Mouse (Mus musculus) cerebellum, postnatal 10 days (tissue): ENCODE data around the gene Ifnb1.

ENCODE experiments used
- DNase-seq, 2 experiments: peaks; one replicate each; pipeline ENCODE4 v3.0.0; 2021; ENCODE audit warnings: mixed read lengths in 2 of 2

Ifnb1 gene

DNA sequence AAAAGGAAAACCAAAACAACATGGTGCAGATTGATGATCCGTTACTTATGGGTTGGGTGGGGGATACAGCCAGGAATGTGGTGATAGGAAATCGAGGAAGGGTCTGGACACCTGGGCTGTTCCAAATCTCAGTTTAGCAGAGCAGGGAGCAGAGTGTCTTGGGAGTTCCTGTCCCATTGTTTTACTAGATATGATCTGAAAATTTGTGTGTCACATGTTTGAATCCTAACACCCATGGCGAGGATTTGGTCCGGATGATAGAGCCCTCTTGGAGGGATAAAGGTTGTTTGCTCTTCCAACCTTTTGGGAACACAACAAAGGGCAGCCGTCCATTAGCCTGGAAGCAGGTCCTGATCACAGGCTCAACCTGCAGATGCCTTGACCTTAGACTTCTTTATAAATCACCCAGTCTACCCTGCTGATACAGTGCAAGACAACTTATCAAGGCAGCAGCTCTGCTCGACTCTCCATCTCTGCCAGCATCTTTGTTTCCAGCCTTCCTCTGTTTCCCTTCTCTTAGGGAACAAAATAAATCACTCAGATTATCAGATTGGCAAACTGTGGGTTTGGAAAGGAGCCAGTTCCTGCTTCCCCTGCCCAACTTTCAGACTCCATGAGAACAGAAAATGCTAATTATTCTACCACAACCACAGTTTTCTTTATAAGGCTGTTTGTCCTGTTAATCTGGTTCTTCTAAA is 26.1 kb downstream of the Ifnb1 start:
- DNase-seq = peak; percentile 10 to 12

- DNase-seq = no peak
Measured at GRCm38 (mm10) chr4:88489622-88490021, 33.0 kb downstream of the Ifnb1 start.

GRCm38 (mm10) chr4:88488107-88488506 is 34.5 kb downstream of the Ifnb1 start:
- no peak for DNase-seq

DNA sequence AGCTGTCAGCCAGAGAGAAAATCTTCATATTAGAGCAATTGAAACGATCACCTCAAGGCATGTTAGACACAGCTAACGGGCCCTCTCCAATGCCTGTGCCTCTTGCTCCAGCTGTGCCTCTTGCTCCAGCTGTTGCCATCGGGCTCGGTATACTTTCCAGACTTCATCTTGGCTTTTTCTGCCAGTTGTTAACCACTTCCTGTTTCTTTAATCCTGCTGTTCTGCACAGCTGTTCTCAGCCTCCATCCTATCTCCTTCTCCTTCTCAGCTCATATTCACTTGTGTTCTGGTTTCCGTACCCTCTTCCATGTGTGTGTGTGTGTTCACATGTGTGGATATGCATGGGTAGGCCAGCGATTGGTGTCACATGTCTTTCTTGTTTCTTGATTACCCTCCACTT is 42.4 kb downstream of the Ifnb1 start:
- no peak for DNase-seq

DNA sequence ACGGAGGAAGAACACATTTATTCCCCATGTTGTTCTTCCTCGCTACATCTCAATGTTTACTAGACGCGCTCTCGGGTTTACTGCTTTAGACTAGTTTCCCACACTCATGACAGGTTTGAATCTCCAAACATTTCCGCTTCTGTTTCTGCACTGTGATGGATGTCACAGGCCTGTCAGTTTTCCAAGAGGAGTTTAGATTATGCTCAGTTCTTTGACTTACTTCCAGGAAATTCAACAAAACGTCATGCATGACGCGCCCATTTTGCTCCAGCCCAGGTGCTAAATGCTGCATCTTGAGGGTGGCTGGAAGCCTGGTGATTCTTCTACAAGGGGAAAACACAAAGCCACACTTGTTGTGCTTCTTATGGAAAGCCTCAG is 43.8 kb downstream of the Ifnb1 start:
- no peak for DNase-seq

DNA sequence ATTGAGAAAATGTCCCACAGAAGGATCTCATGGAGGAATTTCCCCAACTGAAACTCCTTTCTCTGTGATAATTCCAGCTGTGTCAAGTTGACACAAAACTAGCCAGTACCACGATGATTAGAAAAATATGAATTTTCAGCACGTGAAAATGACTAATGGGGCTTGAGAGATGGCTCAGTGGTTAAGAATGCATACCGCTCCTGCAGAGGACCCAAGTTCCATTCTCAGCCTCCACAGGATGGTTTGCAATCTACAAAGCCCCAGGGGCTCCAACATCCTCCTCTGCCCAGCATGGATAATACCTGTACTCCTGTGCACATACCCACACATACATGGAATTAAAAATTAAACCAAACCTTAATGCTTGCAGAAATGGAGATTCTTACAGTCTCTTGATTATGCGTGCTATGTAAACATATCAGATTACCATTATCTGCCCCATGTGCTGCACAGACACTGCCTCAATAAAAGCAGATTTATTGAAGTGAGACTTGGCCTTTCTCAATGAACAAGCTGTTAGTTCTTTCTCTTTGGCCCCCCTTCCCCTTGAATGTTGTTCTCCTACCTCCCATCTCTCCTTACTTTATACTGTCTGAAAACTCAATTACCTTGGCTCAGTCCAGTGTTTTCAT is 44.3 kb downstream of the Ifnb1 start:
- no peak for DNase-seq

DNA sequence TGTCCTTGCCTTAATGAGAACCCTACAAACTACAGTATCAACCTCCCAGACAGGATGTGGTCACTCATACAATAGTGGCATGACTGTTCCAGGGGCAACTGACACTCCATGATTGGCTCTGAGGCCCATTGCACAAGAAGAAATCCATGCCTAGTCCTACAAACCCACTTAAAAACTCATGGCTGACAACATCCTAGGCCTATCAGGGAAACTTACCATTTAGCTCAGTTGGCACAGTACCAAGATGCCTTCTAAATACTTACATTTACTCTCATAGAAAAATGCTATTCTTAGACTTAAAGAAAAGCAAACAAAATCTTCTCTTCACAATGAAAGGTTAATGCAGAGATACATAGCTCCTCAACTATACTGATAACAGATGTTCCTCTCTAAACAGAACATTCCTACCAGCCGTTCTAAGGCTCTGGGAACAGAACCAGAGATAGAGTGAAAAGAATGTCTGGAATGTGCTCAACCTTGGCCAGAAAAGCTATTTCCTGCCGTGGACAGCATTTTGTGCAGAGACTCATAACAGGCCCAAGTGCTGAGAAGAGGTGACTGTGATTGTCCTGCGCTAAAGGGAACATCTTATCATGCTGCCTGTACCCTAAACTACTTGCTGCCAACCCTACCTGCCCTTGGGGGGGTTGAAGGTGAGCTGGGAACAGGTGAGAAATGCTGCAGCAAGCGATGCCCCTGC is 45.9 kb downstream of the Ifnb1 start:
- no peak for DNase-seq

DNA sequence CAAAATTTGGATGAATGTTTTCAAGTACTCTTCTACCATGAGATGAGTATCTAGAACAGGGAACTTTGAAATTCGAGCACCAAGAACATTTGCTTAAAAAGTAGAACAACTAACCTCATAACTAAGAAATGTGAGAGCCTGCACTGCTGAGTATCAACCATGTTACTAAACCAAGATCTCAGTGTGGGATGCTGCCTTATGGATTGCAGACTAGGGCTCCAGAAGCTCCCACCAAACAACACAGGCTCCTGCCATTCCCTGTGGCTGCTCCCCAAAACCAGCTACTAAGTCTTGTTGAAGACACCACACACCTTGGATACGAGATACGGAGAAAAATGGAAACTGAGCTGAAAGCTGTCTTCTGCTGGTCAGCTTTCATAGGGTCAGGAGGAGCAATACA is 46.5 kb downstream of the Ifnb1 start:
- DNase-seq = no peak
